Mouse (Mus musculus): ENCODE data around the gene Gm35549.

Gene Gm35549

DNA sequence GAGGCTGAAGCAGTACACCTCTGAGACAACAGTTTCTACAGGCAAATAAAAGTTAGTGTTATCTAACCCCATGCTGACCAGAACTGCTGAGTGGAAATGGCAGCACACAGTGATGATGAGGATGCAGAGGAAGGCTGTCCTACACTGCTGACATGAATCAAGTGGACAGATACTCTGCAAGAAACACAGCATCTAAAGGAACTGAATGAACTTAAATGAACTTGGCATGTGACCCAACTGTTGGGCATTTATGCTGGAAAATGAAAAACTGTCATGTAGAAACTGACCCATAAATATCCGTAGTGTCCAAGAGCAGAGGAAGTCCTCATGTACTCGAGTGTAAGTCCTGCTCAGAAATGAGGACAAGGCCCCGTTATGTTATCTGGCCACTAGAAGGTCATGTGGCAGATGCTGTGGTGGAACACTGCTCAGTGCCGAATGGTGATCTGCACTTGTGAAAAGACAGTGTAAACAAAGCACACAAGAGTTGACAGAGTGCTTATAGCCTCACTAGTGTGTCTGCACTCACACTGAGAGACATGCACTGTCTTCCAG lies 13.9 kb downstream of the Gm35549 start:
- no peak for DNase-seq (ENCODE audit: low read depth in 1 of 2, low spot score in 2 of 2)

DNA sequence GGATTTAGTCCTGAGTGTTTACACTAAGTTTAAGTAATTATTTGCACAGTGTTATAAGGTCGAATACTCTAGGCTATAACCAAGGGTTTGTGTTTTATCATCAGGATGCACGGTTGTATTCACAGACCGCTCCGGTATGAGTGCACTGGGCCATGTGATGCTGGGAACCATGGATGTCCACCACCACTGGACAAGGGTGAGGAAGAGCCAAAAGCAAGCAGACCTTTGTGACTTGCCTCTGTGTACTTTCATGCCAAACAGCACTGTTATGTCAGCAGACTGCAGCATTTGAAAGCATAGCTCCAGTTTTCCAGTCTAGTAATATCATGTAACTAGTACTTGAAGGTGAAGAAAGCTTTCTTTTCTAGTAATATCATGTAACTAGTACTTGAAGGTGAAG lies 17.1 kb downstream of the Gm35549 start:
- DNase-seq (ENCODE audit: low read depth in 1 of 2, low spot score in 2 of 2) = no peak

- DNase-seq (ENCODE audit: low read depth in 1 of 2, low spot score in 2 of 2) = no peak
Measured at GRCm38 (mm10) chr9:122823374-122824017, 20.3 kb downstream of the Gm35549 start.

DNA sequence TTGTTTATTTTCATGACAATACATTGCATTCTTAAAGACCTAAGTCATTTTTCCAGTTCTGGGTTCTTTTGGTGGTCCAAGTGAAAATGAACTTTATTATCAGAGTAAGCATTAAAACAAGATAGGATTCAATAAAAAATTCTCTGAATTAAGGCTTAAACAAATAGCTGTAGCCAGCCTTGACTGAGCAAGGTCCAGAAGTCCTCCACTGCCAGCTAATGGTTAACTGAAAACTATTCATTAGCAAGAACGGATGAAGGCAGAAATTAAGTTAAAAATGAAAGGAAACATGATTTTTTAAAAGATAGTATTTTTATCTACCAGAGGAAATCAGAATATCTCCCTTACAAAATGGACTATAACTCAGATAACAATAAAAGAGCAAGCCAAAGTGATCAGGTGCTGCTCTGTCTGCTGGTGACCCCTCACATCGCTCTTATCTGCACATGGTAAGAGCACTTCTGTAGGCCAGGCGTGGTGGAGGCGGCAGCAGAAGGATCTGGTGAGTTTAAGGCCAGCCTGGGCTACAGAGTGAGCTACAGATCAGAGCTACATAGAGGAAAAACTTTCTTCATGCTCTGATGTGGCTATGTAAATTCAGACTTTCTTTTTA lies 28.5 kb downstream of the Gm35549 start:
- DNase-seq (ENCODE audit: low read depth in 1 of 2, low spot score in 2 of 2) = no peak

- no peak for DNase-seq (ENCODE audit: low read depth in 1 of 2, low spot score in 2 of 2)
Measured at GRCm38 (mm10) chr9:122814775-122815174, 29.1 kb downstream of the Gm35549 start.

DNA sequence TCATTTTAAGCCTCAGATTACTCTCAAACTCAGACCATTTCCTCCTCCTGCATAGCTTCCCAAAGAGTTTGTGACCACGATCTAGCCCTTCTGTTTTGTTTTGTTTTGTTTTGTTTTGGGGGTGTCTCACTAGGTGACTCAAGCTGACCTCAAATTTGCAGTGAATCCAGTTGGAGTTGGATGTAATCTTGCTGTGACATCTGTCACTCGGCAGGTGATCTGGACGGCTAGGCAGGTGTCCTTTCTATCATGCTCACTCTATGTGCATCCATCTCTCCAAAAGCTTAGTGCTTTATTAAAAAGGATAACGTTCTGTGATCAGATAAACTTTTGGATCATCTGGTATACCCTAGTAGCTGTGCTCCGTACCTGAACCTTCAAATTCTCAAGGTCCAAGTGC lies 31.4 kb downstream of the Gm35549 start:
- DNase-seq (ENCODE audit: low read depth in 1 of 2, low spot score in 2 of 2) = no peak

GRCm38 (mm10) chr9:122810212-122810611 lies 33.6 kb downstream of the Gm35549 start:
- DNase-seq (ENCODE audit: low read depth in 1 of 2, low spot score in 2 of 2) = no peak

GRCm38 (mm10) chr9:122807186-122807585 lies 36.6 kb downstream of the Gm35549 start:
- DNase-seq (ENCODE audit: low read depth in 1 of 2, low spot score in 2 of 2) = no peak

DNA sequence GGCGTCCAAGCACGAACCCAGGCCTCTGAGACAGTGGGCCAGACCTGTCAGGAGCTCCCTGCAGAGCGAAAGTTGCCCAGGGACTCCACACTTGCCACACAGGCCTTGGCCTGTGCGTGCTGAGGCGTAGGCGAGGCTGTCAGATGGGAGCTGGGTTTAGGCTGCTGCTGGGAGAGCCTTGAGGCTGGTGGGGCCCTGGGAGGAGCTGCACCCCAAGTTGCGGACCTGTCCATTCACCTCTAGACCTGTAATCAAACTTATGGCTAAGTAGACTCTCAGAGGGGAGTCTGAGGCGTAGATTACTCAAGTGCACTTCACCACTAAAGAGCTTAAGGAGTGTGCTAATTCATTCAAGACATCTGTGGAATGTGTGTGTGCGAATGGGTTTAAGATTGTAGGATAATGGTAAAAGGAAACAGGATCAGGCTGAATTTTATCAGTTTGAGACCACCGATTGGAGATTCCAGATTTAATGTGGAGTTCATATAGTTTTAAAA lies 37.9 kb downstream of the Gm35549 start:
- no peak for DNase-seq (ENCODE audit: low read depth in 1 of 2, low spot score in 2 of 2)

DNA sequence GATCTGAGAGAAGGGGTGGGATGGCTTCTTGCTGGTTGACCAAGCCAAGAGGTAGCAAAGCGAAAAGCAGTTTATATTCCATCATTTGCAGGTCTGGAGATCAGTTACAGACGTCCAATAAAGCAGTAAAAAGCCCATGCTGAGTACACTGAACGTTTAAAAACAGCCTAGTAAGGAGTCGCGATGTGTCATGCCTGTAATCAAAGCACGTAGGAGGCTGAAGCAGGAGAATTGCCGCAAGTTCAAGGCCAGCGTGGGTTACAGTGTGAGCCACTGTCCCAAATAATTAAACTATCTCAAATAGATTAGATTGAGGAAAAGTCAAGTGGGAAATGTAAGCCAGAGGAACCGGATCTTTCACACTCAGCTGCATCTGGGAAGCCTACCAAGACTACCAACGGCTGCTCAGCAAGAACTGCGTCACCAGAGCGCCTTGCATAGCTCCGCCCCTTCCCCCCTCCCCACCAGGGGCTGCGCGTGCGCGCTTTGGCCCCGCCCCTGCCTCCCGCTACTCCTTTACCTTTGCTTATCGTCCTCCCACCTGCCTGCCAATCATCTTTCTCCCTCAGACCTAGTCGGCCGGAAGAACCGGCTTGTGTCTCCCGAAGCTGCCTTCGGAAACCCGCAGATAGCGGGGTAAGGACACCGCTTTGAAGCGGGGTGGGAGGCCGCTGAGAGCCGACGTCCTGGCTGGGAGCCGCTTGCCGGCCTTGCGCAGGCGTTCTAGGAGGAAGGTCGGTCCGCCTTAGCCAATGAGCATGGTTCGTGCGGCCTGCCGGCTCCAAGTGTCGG lies 38.6 kb downstream of the Gm35549 start, which contains the start of gene Tcaim:
Tcaim (plus strand) TSS at position 487 of the 792 bp plus-strand sequence.
- DNase-seq (ENCODE audit: low read depth in 1 of 2, low spot score in 2 of 2) = peak; percentile 56 to 76

GRCm38 (mm10) chr9:122786534-122786933 lies 57.3 kb downstream of the Gm35549 start:
- DNase-seq (ENCODE audit: low read depth in 1 of 2, low spot score in 2 of 2) = no peak

DNA sequence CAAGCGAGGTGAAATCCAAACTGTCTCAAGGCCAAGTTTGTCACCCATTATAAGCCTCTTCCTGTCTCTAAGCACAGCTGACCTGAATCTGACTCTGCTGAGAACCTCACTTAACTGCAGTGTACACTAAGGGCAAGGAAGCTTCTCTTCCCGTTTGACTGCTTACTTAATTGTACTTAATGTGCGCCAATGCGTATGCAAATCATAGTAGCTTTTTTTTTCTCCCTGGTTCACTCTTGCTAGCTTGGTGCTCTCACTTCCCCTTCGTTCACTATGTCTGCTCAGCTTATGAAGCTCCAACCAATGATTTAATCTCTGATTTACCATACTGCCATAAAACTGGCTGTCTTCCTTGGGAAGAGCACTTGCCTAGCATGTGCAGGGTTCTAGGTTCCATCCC lies 58.6 kb downstream of the Gm35549 start:
- no peak for DNase-seq (ENCODE audit: low read depth in 1 of 2, low spot score in 2 of 2)

Data from monocyte, adult 2 months (primary cell).